Mouse (Mus musculus): ENCODE results near the gene Il1r1. TPM values are rescaled to one million over a fixed set of nuclear protein-coding genes. Genes with fewer than 3 reads are reported as not detected.
A peak's percentile ranks its signal among the peaks of the same experiment; 100 is the strongest.

The Il1r1 gene
- polyA plus RNA-seq, 1 experiment from 2014 or later, result 0.80 TPM

DNA sequence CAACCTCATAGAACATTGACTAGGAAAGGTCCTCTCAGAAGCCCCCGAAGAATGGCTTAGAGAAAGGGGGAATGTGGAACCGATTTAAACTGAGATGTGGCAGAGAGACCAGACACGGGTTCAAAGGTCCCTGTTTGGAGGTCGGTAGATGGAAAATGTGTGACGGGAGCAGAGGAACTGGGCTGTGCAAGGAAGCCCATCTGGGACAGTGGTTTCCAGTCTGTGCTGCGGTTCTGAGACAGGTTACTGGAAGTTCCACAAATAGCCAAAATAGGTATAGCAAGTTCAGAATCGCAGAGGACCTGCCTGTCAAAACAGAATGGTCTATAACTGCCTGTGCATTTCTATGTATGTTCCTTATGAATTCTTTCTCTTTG is 38.2 kb downstream of the Il1r1 start:
- Histone ChIP-seq H3K4me2 (no peak overlapping the region), H3K36me3 (replicated peaks) (no peaks in the 10 kb centered on the region), H3K9me3 (no peaks in the 10 kb centered on the region), H3K4me1 (peaks cover 10% of the 10 kb centered on the region), H3K9ac (no peak overlapping the region), H3K27me3 (replicated peaks) (0 out of 2 replicates have a peak, but pooled peaks cover 3% of the 10 kb centered on the region), H3K4me3 (no peak overlapping the region), H3K27ac (no peak overlapping the region)
- 85% methylated on average over 7 of the region's 7 CpGs for WGBS
- no peak for ATAC-seq (replicated peaks)

DNA sequence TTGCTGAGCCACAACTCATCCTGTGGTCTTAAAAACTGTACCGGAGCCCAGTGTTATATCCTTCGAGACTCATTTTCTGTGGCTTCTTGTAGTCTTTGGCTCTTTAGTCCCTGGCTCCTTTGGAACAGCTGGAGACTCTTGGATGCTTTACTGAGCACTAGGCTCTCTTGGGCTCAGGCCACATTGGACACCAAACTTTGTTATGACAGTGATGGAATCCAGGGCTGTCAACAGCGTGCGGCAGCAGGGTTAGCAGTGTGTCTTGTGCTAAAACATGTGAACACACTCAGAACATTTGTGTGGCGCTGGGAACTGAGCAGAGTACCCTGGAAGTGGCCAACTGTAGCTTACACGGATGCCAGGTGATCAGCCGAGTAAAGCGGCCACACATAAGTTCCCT is 38.8 kb downstream of the Il1r1 start:
- H3K27ac ChIP-seq, result no peak overlapping the region
- H3K4me1 ChIP-seq, result peaks cover 10% of the 10 kb centered on the region
- ATAC-seq (replicated peaks), result no peak
- no peak overlapping the region for H3K9ac ChIP-seq
- no peak overlapping the region for H3K4me3 ChIP-seq
- H3K27me3 ChIP-seq (replicated peaks), result 0 out of 2 replicates have a peak, but pooled peaks cover 3% of the 10 kb centered on the region
- no peak overlapping the region for H3K4me2 ChIP-seq
- WGBS, result 92% methylated on average over 8 of the region's 8 CpGs
- no peaks in the 10 kb centered on the region for H3K36me3 ChIP-seq (replicated peaks)
- no peaks in the 10 kb centered on the region for H3K9me3 ChIP-seq

- WGBS, result 77% methylated on average over 6 of the region's 6 CpGs
- Histone ChIP-seq H3K27me3 (replicated peaks) (0 out of 2 replicates have a peak, but pooled peaks cover 3% of the 10 kb centered on the region), H3K4me1 (peaks cover 10% of the 10 kb centered on the region), H3K36me3 (replicated peaks) (no peaks in the 10 kb centered on the region), H3K4me3 (no peak overlapping the region), H3K4me2 (no peak overlapping the region), H3K27ac (no peak overlapping the region), H3K9me3 (no peaks in the 10 kb centered on the region), H3K9ac (no peak overlapping the region)
- ATAC-seq (replicated peaks), result no peak
Measured at GRCm38 (mm10) chr1:40265301-40265835, 40.5 kb downstream of the Il1r1 start.

DNA sequence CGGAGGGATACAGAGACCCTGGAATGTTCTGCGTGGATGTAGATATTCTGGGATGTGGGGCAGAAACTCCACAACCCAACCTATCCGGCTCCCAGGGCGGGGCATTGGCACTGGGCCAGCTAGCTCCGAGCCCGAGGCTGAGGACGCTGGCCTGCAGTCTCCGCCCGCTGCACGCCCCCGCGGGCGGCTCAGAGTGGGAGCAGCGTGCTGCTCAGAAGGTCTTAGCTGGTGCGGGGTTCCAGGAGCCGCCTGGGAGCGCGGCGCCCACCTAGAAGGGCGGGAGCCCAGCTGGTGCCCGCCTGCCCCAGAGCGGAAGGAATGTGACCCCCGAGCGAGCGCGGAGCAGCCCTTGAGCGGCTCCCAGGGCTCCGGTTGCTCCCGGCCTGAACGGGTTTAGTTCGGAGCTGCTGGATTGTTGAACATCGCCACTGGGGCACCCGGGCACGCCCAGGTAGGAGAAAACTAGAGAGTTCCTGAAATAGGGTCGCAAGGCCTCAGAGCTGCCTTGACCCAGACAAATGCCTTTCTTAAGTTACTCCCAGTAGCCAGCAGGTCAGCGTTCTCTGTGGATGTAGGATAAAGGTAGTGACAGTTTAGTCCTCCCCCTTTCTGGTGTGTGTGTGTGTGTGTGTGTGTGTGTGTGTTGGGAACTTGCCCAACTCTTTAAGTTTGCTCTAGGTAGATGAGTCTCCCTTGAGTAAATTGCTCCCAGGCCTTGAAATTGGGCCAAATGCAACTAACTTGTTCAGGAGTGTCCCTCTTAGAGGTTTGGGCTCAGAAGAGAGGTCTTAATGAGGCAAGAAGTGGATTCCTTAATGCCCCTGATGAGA is 41.8 kb downstream of the Il1r1 start:
- peak; percentile 87 for ATAC-seq (replicated peaks)
- peak overlapping the region; percentile 87 for H3K4me2 ChIP-seq
- H3K9me3 ChIP-seq, result no peaks in the 10 kb centered on the region
- H3K4me3 ChIP-seq, result peak overlapping the region; percentile 46
- H3K27ac ChIP-seq, result no peak overlapping the region
- 4% methylated on average over 36 of the region's 36 CpGs for WGBS
- H3K27me3 ChIP-seq (replicated peaks), result 0 out of 2 replicates have a peak, but pooled peaks cover 3% of the 10 kb centered on the region
- peaks cover 10% of the 10 kb centered on the region for H3K4me1 ChIP-seq
- H3K9ac ChIP-seq, result peak overlapping the region; percentile 49
- H3K36me3 ChIP-seq (replicated peaks), result no peaks in the 10 kb centered on the region

DNA sequence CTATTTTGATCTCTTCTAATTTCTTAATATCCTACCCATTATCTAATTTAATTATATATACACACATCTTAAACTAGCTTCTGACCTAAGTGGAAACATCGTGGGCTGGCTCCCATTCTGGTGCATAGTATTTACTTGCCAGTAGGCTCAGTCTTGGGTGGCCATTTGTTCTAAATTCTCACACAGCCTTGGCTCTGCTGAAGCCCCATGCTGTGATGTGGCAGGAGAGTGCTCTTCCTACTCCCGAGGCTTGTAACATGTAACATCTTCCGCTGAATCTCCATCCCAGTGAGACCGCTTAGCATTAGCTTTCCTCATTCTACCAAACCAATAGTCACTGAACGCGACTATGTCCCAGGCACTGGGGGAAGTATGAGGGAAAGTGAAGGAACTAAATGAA is 43.0 kb downstream of the Il1r1 start:
- 86% methylated on average over 6 of the region's 6 CpGs for WGBS
- Histone ChIP-seq H3K36me3 (replicated peaks) (no peaks in the 10 kb centered on the region), H3K9me3 (no peaks in the 10 kb centered on the region), H3K4me3 (no peak overlapping the region), H3K4me1 (peaks cover 10% of the 10 kb centered on the region), H3K9ac (no peak overlapping the region), H3K27me3 (replicated peaks) (0 out of 2 replicates have a peak, but pooled peaks cover 3% of the 10 kb centered on the region), H3K4me2 (no peak overlapping the region), H3K27ac (no peak overlapping the region)
- no peak for ATAC-seq (replicated peaks)

GRCm38 (mm10) chr1:40268536-40268935 is 43.7 kb downstream of the Il1r1 start:
- WGBS, result 88% methylated on average over 6 of the region's 6 CpGs
- H3K27ac ChIP-seq, result no peak overlapping the region
- no peak for ATAC-seq (replicated peaks)
- peaks cover 10% of the 10 kb centered on the region for H3K4me1 ChIP-seq
- 0 out of 2 replicates have a peak, but pooled peaks cover 3% of the 10 kb centered on the region for H3K27me3 ChIP-seq (replicated peaks)
- no peak overlapping the region for H3K4me3 ChIP-seq
- no peaks in the 10 kb centered on the region for H3K36me3 ChIP-seq (replicated peaks)
- H3K9ac ChIP-seq, result no peak overlapping the region
- H3K4me2 ChIP-seq, result no peak overlapping the region
- no peaks in the 10 kb centered on the region for H3K9me3 ChIP-seq

GRCm38 (mm10) chr1:40270415-40270814 is 45.5 kb downstream of the Il1r1 start:
- 92% methylated on average over 12 of the region's 12 CpGs for WGBS

GRCm38 (mm10) chr1:40271052-40271451 is 46.2 kb downstream of the Il1r1 start:
- H3K27ac ChIP-seq, result no peak overlapping the region
- H3K9me3 ChIP-seq, result no peaks in the 10 kb centered on the region
- H3K4me2 ChIP-seq, result no peak overlapping the region
- no peak overlapping the region for H3K4me3 ChIP-seq
- ATAC-seq (replicated peaks), result no peak
- 88% methylated on average over 4 of the region's 4 CpGs for whole genome bisulfite sequencing
- H3K9ac ChIP-seq, result no peak overlapping the region
- H3K27me3 ChIP-seq (replicated peaks), result 0 out of 2 replicates have a peak, but pooled peaks cover 3% of the 10 kb centered on the region
- H3K4me1 ChIP-seq, result peaks cover 8% of the 10 kb centered on the region
- no peaks in the 10 kb centered on the region for H3K36me3 ChIP-seq (replicated peaks)

More at GRCm38 (mm10) chr1:40270415-40270814, 45.5 kb downstream of the Il1r1 start:
- H3K27ac ChIP-seq, result no peak overlapping the region
- no peak for ATAC-seq (replicated peaks)
- H3K4me1 ChIP-seq, result peaks cover 10% of the 10 kb centered on the region
- no peak overlapping the region for H3K9ac ChIP-seq
- 0 out of 2 replicates have a peak, but pooled peaks cover 3% of the 10 kb centered on the region for H3K27me3 ChIP-seq (replicated peaks)
- no peak overlapping the region for H3K4me3 ChIP-seq
- no peaks in the 10 kb centered on the region for H3K36me3 ChIP-seq (replicated peaks)
- H3K9me3 ChIP-seq, result no peaks in the 10 kb centered on the region
- H3K4me2 ChIP-seq, result no peak overlapping the region

DNA sequence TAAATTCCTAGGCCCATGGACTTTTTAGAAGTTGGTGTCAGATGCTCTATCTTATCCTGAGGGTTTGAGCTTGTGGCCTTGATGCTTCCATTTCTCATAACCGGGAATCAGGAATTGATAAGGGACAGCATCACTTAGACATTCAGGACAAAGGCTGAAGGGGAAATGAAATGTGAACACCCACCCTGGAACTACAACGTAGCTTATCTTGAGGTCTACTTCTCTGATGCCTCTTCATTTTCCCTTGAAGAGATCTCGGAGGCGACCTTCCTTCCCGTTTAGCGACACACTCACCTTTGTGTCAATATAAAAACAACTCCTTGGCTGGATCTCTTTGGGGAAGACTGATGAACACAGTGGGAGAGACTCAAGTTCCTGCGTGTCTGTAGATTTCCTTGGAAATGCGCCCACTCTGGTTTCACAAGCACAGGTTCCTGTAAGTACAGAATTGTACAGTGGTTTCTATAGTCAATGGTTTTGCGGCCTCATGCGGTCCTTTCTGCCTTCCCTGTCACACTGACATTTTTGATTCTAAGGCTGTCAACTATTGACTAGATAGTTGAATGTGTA is 46.7 kb downstream of the Il1r1 start:
- Histone ChIP-seq H3K27ac (no peak overlapping the region), H3K4me3 (no peak overlapping the region), H3K9ac (no peak overlapping the region), H3K36me3 (replicated peaks) (no peaks in the 10 kb centered on the region), H3K4me1 (peaks cover 3% of the 10 kb centered on the region), H3K27me3 (replicated peaks) (0 out of 2 replicates have a peak, but pooled peaks cover 3% of the 10 kb centered on the region), H3K4me2 (no peak overlapping the region), H3K9me3 (no peaks in the 10 kb centered on the region)
- ATAC-seq (replicated peaks), result no peak
- WGBS, result 94% methylated on average over 10 of the region's 10 CpGs

DNA sequence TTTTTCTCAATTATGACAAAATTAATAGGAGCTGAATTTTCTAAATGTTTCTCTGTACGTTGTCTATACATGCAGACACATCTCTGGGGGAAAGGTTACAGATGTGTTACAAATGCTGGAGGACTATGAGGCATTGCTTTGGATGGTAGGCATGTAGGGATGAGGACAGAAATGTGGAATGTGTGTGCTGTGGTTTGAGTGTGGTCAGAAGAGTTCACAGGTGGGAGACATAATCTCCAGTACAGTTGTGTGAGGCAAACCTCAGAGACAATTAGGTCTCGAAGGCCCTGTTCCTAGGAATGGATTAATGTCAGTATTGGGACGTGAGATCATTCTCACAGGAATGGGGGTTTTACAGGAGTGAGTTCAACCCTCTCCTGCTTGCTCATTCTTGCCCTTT is 47.3 kb downstream of the Il1r1 start:
- no peak overlapping the region for H3K27ac ChIP-seq
- no peak overlapping the region for H3K9ac ChIP-seq
- no peaks in the 10 kb centered on the region for H3K9me3 ChIP-seq
- H3K4me3 ChIP-seq, result no peak overlapping the region
- no peak for ATAC-seq (replicated peaks)
- no peak overlapping the region for H3K4me2 ChIP-seq
- H3K4me1 ChIP-seq, result no peaks in the 10 kb centered on the region
- WGBS, result 86% methylated on average over 3 of the region's 3 CpGs
- H3K36me3 ChIP-seq (replicated peaks), result no peaks in the 10 kb centered on the region
- 0 out of 2 replicates have a peak, but pooled peaks cover 3% of the 10 kb centered on the region for H3K27me3 ChIP-seq (replicated peaks)

- WGBS, result 95% methylated on average over 1 of the region's 1 CpGs
- H3K4me1 ChIP-seq, result no peaks in the 10 kb centered on the region
- no peaks in the 10 kb centered on the region for H3K9me3 ChIP-seq
- H3K36me3 ChIP-seq (replicated peaks), result no peaks in the 10 kb centered on the region
- H3K27ac ChIP-seq, result no peak overlapping the region
- ATAC-seq (replicated peaks), result no peak
- H3K9ac ChIP-seq, result no peak overlapping the region
- H3K4me2 ChIP-seq, result no peak overlapping the region
- H3K4me3 ChIP-seq, result no peak overlapping the region
- H3K27me3 ChIP-seq (replicated peaks), result no peaks in the 10 kb centered on the region
Measured at GRCm38 (mm10) chr1:40273491-40273890, 48.6 kb downstream of the Il1r1 start.

DNA sequence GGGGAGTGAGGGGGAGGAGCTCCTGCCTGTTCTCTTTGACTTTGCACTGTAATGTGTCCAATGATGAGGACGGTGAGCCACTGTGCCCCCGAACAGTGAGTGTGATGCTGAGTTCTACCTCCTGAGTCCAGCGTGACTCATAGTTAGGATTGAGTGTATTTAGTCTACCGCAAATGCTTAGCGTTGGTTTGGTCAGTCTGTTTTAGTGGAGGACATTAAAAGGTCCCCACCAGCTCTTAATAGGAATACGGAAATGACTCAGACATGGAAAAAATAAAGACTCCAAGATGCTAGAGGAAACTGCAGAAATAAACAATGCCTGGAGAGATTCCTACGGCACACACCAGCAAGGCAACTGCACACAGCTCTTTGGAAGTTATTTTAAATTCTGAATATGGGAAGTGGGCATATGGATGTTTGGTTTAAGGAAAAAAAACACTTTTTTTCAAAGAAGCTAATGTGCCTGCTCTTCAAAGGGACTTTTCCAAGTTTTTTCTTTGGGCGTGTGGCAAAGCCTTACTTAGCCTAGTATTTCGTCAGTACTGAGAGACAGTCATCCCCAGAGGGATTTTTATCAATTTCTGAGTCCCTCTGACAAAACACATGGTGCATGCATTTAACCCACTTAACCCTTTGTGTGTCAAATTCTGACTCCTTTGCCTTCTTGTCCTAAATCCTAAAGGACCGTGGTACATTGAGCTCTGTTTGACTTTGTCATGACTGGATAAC is 50.6 kb downstream of the Il1r1 start:
- no peaks in the 10 kb centered on the region for H3K4me1 ChIP-seq
- H3K27ac ChIP-seq, result no peak overlapping the region
- ATAC-seq (replicated peaks), result no peak
- H3K27me3 ChIP-seq (replicated peaks), result no peaks in the 10 kb centered on the region
- H3K4me2 ChIP-seq, result no peak overlapping the region
- 81% methylated on average over 10 of the region's 10 CpGs for WGBS
- no peaks in the 10 kb centered on the region for H3K36me3 ChIP-seq (replicated peaks)
- no peak overlapping the region for H3K4me3 ChIP-seq
- no peaks in the 10 kb centered on the region for H3K9me3 ChIP-seq
- no peak overlapping the region for H3K9ac ChIP-seq
